Mouse (Mus musculus) c-Kit-positive CD71-positive TER-119-negative erythroid progenitor cells, embryonic 14.5 days (primary cell): Measurements from ENCODE around the gene Defa25.
"Not testable (repeated sequence)": the region's sequence is repeated elsewhere in the genome, so short reads cannot be mapped to it uniquely, and the experiment has no call there.

ENCODE experiments used
- DNase-seq: peaks from one replicate; pipeline ENCODE4 v3.0.0-alpha.2; 2013; ENCODE audit warnings: low read depth

The Defa25 gene

DNA sequence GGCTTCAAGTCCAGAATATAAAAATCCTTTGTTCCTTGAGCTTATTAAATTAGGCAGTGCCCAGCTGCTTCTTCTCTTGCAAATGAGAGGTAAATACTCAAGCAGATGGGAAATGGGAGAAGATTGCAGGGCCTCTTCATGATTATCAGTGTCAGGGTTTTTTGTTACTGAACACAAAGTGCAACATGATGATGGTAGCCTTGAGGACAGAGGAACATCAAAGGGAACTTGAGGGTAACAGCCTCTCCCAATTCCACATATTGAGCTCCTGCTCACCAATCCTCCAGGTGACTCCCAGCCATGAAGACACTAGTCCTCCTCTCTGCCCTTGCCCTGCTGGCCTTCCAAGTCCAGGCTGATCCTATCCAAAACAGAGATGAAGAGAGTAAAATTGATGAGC is at the start of gene Defa25:
Gene Defa25 (plus strand): TSS at position 301 of the 400 bp plus-strand sequence.
- not testable (repeated sequence) for DNase-seq

DNA sequence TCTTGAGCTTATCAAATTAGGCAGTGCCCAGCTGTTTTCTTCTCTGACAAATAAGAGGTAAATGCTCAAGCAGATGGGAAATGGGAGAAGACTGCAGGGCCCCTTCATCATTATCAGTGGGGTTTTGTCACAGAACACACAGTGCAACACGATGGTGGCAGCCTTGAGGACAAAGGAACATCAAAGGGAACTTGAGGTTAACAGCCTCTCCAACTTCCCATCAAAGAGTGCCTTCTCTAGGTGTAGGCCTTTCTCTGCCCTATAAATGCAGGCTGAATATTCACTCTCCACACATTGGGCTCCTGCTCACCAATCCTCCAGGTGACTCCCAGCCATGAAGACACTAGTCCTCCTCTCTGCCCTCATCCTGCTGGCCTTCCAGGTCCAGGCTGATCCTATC is 29.5 kb upstream of the Defa25 start, which contains the start of gene Defa23:
Gene Defa23 (plus strand): TSS at position 301 of the 400 bp plus-strand sequence.
- not testable (repeated sequence) for DNase-seq

DNA sequence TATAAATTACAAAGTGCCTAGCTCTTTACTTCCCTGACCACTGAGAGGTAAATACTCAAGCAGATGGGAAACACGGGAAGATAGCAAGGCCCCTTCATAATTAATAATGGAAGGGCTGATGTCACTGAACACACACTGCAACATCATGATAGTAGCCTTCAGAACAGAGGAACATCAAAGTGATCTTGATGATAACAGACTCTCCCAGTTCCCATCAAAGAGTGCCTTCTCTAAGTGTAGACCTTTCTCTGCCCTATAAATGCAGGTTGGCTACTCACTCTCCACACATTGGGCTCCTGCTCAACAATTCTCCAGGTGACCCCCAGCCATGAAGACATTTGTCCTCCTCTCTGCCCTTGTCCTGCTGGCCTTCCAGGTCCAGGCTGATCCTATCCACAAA is 19.5 kb upstream of the Defa25 start, which contains the start of gene Defa35:
Gene Defa35 (plus strand): TSS at position 301 of the 400 bp plus-strand sequence.
- DNase-seq = not testable (repeated sequence)

DNA sequence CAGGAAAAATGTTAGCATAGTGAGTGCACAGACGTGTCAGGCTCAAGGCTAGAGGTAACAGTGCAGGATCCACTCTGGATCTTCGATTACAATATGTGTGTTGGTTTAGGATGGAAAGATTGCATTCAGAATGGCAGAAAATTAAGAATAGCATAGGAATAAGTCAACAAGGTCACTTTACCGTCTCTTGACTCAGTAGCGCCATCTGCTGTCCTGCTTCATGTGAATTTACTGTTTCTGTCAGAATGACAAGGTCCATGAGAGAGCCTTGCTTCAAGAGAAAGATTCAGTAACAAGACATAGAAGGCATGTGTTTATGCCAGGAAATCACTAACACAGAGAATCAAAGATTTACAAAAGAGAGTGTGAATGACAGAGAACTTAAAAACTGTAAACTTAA is 8.9 kb downstream of the Defa25 start:
- DNase-seq = peak; percentile 9

DNA sequence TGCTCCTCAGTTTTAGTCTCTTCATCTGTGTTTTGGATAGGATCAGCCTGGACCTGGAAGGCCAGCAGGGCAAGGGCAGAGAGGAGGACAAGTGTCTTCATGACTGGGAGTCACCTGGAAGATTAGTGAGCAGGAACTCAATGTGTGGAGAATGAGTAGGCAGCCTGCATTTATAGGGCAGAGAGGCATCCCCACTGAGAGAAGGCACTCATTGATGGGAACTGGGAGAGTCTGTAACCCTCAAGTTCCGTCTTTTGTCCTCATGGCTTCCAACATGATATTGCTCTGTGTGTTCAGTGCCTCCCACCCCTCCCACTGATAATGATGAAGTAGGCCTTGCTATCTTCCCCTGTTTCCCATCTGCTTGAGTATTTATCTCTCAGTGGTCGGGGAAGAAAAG is 11.7 kb downstream of the Defa25 start, which contains the start of gene Gm14851:
Gene Gm14851 (minus strand): TSS at position 101 of the 400 bp plus-strand sequence.
- DNase-seq = not testable (repeated sequence)

DNA sequence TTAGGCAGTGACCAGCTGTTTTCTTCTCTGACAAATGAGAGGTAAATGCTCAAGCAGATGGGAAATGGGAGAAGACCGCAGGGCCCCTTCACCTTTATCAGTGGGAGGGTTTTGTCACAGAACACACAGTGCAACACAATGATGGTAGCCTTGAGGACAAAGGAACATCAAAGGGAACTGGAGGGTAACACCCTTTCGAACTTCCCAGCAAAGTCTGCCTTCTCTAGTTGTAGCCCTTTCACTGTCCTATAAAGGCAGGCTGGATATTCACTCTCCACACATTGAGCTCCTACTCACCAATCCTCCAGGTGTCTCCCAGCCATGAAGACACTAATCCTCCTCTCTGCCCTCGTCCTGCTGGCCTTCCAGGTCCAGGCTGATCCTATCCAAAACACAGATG is 50.1 kb downstream of the Defa25 start, which contains the start of gene Defa30:
Gene Defa30 (plus strand): TSS at position 301 of the 400 bp plus-strand sequence.
- not testable (repeated sequence) for DNase-seq
